Mouse (Mus musculus): Measurements from ENCODE around the gene Mast4. TPM values are rescaled to one million over a fixed set of nuclear protein-coding genes. Genes with fewer than 3 reads are reported as not detected.

The Mast4 gene
- polyA plus RNA-seq, 1 experiment from 2014 or later: 10.1 TPM

DNA sequence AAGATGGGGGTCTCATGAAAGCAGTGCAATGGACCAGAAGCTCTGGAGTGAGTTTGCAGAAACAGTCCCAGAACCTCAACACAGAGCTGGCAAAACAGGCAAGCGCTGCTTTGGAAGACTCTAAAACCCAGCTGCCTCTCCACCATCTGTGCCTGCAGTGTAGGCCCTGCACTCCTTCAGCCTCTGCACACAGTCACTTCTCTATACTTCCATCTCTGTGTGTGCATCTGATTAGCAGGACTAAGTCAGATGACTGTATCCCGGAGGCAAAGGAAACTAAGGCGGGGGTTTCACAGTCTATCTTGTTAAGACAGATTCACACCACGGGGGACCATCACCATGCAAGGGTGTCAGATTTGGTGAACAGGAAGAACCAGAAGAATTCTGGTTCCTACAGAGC lies 6.7 kb upstream of the Mast4 start:
- no peak for ATAC-seq (replicated peaks; ENCODE audit: low FRiP score)
- no peaks in the 10 kb centered on the region for H3K4me1 ChIP-seq (replicated peaks; ENCODE audit: control insufficient read depth, insufficient read depth, low read length)
- WGBS: 71% methylated on average over 4 of the region's 4 CpGs
- H3K4me3 ChIP-seq (ENCODE audit: low read depth, low read length): no peak overlapping the region
- peaks cover 5% of the 10 kb centered on the region for H3K27me3 ChIP-seq (replicated peaks; ENCODE audit: control insufficient read depth, insufficient read depth, low read length)
- H3K9me3 ChIP-seq (ENCODE audit: control insufficient read depth, low read length): no peaks in the 10 kb centered on the region
- no peak overlapping the region for H3K27ac ChIP-seq (ENCODE audit: low read depth, low read length)
- no peak for DNase-seq (ENCODE audit: low spot score)
- no peaks in the 10 kb centered on the region for H3K36me3 ChIP-seq (ENCODE audit: control insufficient read depth, insufficient read depth, low read length)
- no peak overlapping the region for H3K4me2 ChIP-seq
- H3K9ac ChIP-seq (ENCODE audit: low read depth, low read length): no peak overlapping the region

DNA sequence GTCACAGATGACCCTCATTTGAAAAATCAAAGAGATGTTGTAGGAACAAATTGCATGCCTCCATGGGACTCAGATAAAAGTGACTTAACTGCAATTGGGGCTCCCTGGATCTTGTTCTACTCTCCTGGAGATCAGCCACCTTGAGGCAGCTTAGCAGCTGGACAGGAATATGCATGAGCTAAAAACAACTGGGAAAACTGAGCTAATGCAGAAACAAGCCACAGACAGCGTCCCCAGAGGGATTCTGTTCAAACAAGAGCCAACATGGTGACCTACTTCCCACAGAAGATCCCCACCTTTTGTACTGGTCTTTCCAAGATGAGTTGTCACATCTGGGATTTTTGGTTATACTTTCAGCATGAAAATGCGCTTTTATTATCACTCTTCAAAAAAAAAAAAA lies 4.3 kb upstream of the Mast4 start:
- ATAC-seq (replicated peaks; ENCODE audit: low FRiP score): no peak
- Histone ChIP-seq H3K9me3 (ENCODE audit: control insufficient read depth, low read length) (no peaks in the 10 kb centered on the region), H3K4me3 (ENCODE audit: low read depth, low read length) (no peak overlapping the region), H3K4me2 (no peak overlapping the region), H3K27ac (ENCODE audit: low read depth, low read length) (no peak overlapping the region), H3K4me1 (replicated peaks; ENCODE audit: control insufficient read depth, insufficient read depth, low read length) (no peaks in the 10 kb centered on the region), H3K9ac (ENCODE audit: low read depth, low read length) (no peak overlapping the region), H3K27me3 (replicated peaks; ENCODE audit: control insufficient read depth, insufficient read depth, low read length) (peaks cover 29% of the 10 kb centered on the region), H3K36me3 (ENCODE audit: control insufficient read depth, insufficient read depth, low read length) (no peaks in the 10 kb centered on the region)
- no peak for DNase-seq (ENCODE audit: low spot score)
- WGBS: 82% methylated on average over 2 of the region's 2 CpGs

DNA sequence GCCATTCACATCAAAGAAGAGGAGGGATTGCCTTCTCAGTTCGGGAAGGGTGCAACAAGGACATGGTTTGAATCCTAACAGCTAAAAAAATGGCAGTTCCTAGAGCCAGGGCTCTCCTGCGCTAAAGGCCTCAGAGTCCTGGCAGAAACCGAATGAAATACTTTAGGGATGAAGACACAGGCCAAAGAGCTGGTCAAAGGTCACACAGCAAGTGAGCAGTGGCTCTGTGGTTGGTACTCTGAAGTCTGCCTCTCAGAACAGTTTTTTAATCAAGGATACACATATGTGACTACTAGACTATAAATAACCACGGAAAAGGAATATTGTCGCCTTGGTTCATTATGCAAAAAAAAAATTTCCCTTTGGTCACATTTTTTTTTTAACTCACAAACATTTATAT lies 1.9 kb upstream of the Mast4 start:
- Histone ChIP-seq H3K27me3 (replicated peaks; ENCODE audit: control insufficient read depth, insufficient read depth, low read length) (peaks cover 51% of the 10 kb centered on the region), H3K4me2 (no peak overlapping the region), H3K36me3 (ENCODE audit: control insufficient read depth, insufficient read depth, low read length) (no peaks in the 10 kb centered on the region), H3K4me3 (ENCODE audit: low read depth, low read length) (no peak overlapping the region), H3K9ac (ENCODE audit: low read depth, low read length) (no peak overlapping the region), H3K4me1 (replicated peaks; ENCODE audit: control insufficient read depth, insufficient read depth, low read length) (no peaks in the 10 kb centered on the region), H3K9me3 (ENCODE audit: control insufficient read depth, low read length) (no peaks in the 10 kb centered on the region), H3K27ac (ENCODE audit: low read depth, low read length) (no peak overlapping the region)
- 39% methylated on average over 5 of the region's 5 CpGs for WGBS
- ATAC-seq (replicated peaks; ENCODE audit: low FRiP score): no peak
- DNase-seq (ENCODE audit: low spot score): no peak

DNA sequence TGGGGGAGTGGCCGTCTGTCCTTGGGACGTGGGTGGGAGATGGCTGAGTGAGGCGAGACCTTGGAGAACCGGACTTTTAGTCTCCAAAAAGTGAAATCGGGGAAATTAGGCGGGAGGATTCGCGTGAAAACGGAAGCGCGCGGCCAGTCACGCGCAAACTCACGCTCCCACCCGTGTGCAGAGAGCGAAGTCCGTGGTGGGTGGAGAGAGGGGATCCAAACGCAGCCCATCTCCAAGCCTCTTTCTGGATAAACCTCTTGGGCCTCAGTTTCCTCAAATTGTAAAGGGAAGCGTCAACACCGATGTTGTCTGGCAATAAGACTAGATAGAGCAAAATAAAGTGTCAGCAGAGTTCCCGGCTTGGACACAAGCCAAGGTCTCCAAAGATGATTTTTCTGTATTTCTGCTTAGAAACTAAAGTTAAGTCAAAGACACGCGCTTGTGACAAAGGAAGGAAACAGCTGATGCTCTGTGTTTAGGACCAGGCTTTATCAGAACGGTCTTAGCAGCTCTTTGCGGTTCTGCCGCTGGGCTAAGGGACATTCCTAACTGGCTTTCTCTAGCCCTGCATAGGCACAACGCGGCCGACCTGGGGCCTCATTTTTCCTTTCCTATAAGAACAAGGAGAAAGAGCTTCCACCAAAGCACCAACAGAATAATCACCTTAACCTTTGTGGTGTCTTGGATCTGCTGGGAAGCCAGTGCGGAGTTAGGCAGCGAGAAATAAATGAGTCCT lies 594 bp upstream of the Mast4 start:
- WGBS: 1% methylated on average over 32 of the region's 32 CpGs
- no peaks in the 10 kb centered on the region for H3K4me1 ChIP-seq (replicated peaks; ENCODE audit: control insufficient read depth, insufficient read depth, low read length)
- H3K9ac ChIP-seq (ENCODE audit: low read depth, low read length): peak overlapping the region; percentile 34
- DNase-seq (ENCODE audit: low spot score) (no peak), ATAC-seq (replicated peaks; ENCODE audit: low FRiP score) (peak; percentile 15; the same call in 1 of the 2 replicates)
- H3K9me3 ChIP-seq (ENCODE audit: control insufficient read depth, low read length): no peaks in the 10 kb centered on the region
- H3K4me2 ChIP-seq: peak overlapping the region; percentile 88
- H3K27ac ChIP-seq (ENCODE audit: low read depth, low read length): no peak overlapping the region
- peak overlapping the region; percentile 65 for H3K4me3 ChIP-seq (ENCODE audit: low read depth, low read length)
- peaks cover 54% of the 10 kb centered on the region for H3K27me3 ChIP-seq (replicated peaks; ENCODE audit: control insufficient read depth, insufficient read depth, low read length)
- H3K36me3 ChIP-seq (ENCODE audit: control insufficient read depth, insufficient read depth, low read length): no peaks in the 10 kb centered on the region

DNA sequence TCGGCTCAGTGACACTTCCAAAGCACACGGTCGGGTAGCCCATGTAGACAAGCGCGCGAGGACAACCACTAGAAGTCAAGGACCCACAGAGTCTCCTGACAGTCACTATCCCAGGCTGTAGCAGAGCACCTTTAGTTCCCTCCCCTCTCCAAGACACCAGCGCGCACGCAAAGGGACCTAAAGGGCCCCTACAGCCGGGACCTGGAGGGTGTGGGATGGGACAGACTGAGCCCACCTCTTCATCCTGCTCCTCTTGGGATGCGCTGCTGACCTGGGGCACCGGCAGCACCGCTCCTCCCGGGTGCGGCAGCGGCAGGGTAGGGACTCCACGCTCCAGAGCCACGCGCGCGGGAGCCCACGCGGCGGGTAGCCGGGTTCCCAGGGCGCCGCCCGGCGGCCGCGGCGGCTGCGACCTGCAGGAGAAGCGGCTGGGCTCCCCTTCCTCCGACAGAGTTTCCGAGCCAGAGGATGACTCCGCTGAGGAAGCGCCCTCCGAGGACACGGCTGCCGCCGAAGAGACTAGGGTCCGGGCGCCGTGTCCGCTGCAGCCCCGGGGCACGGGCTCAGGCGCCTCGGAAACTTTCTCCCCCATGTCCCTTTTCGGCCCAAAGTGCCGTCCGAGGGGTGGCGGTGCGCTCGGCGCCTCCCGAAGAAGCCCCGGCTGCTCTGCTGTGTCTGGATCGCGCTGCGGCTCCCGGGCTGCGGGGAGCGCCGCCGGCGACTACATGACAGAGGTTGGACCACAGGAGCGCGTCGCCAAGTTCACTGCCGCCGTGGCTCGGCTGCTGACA lies 501 bp downstream of the Mast4 start:
- peaks cover 54% of the 10 kb centered on the region for H3K27me3 ChIP-seq (replicated peaks; ENCODE audit: control insufficient read depth, insufficient read depth, low read length)
- H3K36me3 ChIP-seq (ENCODE audit: control insufficient read depth, insufficient read depth, low read length): no peaks in the 10 kb centered on the region
- DNase-seq (ENCODE audit: low spot score): no peak
- H3K4me3 ChIP-seq (ENCODE audit: low read depth, low read length): peak overlapping the region; percentile 65
- no peaks in the 10 kb centered on the region for H3K9me3 ChIP-seq (ENCODE audit: control insufficient read depth, low read length)
- peak overlapping the region; percentile 34 for H3K9ac ChIP-seq (ENCODE audit: low read depth, low read length)
- H3K4me1 ChIP-seq (replicated peaks; ENCODE audit: control insufficient read depth, insufficient read depth, low read length): no peaks in the 10 kb centered on the region
- no peak overlapping the region for H3K27ac ChIP-seq (ENCODE audit: low read depth, low read length)
- peak overlapping the region; percentile 88 for H3K4me2 ChIP-seq
- peak; percentile 51 for ATAC-seq (replicated peaks; ENCODE audit: low FRiP score)
- under 1% methylated on average over 70 of the region's 74 CpGs for WGBS

DNA sequence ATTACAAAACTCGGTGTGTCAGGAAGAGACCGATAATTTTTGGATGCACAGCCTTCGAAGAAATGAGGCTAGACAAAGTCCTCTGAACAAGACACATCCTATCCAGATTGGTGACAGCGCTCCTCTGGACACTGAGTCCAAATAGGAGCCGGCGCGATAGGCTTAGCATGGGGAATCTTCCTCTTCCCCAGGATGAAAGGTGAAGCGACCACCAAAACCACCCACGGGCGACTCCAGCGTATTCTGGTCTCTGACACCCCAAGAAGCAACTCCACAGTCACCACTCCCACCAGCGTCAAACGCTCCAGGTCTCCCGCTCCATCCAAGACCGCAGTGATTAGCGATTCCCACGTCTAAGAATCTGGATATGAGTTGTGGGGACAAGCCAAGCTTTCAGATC lies 1.1 kb downstream of the Mast4 start:
- Histone ChIP-seq H3K4me3 (ENCODE audit: low read depth, low read length) (peak overlapping the region; percentile 65), H3K4me1 (replicated peaks; ENCODE audit: control insufficient read depth, insufficient read depth, low read length) (no peaks in the 10 kb centered on the region), H3K36me3 (ENCODE audit: control insufficient read depth, insufficient read depth, low read length) (no peaks in the 10 kb centered on the region), H3K27me3 (replicated peaks; ENCODE audit: control insufficient read depth, insufficient read depth, low read length) (peaks cover 54% of the 10 kb centered on the region), H3K4me2 (peak overlapping the region; percentile 88), H3K27ac (ENCODE audit: low read depth, low read length) (no peak overlapping the region), H3K9me3 (ENCODE audit: control insufficient read depth, low read length) (no peaks in the 10 kb centered on the region), H3K9ac (ENCODE audit: low read depth, low read length) (no peak overlapping the region)
- DNase-seq (ENCODE audit: low spot score): no peak
- ATAC-seq (replicated peaks; ENCODE audit: low FRiP score): no peak
- WGBS: 3% methylated on average over 17 of the region's 17 CpGs

DNA sequence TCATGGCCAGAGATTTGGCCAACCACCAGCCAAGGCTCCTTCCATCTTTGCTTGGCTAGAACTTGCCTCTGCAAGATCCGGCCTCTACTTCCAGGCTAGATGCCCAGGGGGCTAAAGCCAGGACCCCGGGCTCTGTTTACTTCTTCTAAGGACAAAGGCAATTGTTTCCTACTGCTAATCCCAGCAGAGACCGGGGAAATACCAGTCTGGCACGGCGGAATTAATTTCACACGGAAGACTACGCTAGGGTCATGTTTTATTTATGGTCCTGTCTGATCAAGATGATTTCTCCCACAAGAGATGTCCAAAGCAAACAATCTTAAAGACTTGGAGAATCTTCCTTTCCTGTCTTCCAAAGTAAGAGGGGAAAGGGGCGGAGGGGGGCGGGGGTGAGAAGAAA lies 1.6 kb downstream of the Mast4 start:
- Histone ChIP-seq H3K27me3 (replicated peaks; ENCODE audit: control insufficient read depth, insufficient read depth, low read length) (peaks cover 54% of the 10 kb centered on the region), H3K27ac (ENCODE audit: low read depth, low read length) (no peak overlapping the region), H3K36me3 (ENCODE audit: control insufficient read depth, insufficient read depth, low read length) (no peaks in the 10 kb centered on the region), H3K4me1 (replicated peaks; ENCODE audit: control insufficient read depth, insufficient read depth, low read length) (no peaks in the 10 kb centered on the region), H3K9ac (ENCODE audit: low read depth, low read length) (no peak overlapping the region), H3K4me2 (peak overlapping the region; percentile 88), H3K9me3 (ENCODE audit: control insufficient read depth, low read length) (no peaks in the 10 kb centered on the region), H3K4me3 (ENCODE audit: low read depth, low read length) (no peak overlapping the region)
- 11% methylated on average over 9 of the region's 9 CpGs for WGBS
- ATAC-seq (replicated peaks; ENCODE audit: low FRiP score) (no peak), DNase-seq (ENCODE audit: low spot score) (no peak)

DNA sequence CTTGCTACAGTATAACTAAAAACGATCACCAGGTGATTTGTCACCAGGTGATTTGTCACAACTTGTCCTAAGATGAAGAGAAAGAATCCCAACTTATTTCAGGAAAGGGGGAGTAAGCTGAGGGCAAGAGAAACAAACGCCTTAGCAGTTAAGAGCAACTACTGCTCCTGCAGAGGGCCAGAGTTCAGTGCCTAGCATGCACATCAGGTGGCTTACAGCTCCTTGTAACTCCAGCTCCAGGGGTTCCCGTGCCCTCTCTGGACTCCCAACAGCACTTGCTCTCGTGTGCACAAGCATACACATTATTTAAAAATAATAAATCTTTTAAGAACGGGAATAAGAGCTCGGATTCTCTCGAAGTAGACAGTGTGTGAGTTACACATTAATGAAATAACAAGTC lies 3.2 kb downstream of the Mast4 start:
- Histone ChIP-seq H3K9ac (ENCODE audit: low read depth, low read length) (no peak overlapping the region), H3K27ac (ENCODE audit: low read depth, low read length) (no peak overlapping the region), H3K4me1 (replicated peaks; ENCODE audit: control insufficient read depth, insufficient read depth, low read length) (no peaks in the 10 kb centered on the region), H3K4me3 (ENCODE audit: low read depth, low read length) (no peak overlapping the region), H3K4me2 (no peak overlapping the region), H3K36me3 (ENCODE audit: control insufficient read depth, insufficient read depth, low read length) (no peaks in the 10 kb centered on the region), H3K27me3 (replicated peaks; ENCODE audit: control insufficient read depth, insufficient read depth, low read length) (peaks cover 50% of the 10 kb centered on the region), H3K9me3 (ENCODE audit: control insufficient read depth, low read length) (no peaks in the 10 kb centered on the region)
- DNase-seq (ENCODE audit: low spot score): no peak
- WGBS: 64% methylated on average over 7 of the region's 7 CpGs
- no peak for ATAC-seq (replicated peaks; ENCODE audit: low FRiP score)

DNA sequence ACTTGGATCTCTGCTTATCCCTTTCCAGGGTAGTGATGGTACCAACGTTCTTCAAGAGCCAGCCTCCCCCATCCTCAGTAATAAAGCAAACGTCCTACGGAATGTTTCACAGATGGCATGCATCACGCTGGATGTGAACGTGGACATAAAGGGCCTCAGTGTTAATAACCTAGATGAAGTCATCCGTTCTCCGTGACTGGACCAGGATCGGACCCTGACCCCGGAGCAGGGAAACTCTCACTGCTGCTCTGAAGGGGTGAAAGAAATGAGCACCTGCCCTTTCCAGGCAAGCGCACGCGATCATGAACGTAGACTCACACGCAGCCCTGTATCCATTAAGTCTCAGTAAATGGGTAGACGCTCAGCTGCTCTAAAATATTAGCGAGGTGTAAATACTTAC lies 6.0 kb downstream of the Mast4 start:
- H3K9ac ChIP-seq (ENCODE audit: low read depth, low read length): no peak overlapping the region
- H3K9me3 ChIP-seq (ENCODE audit: control insufficient read depth, low read length): no peaks in the 10 kb centered on the region
- WGBS: 82% methylated on average over 16 of the region's 16 CpGs
- H3K27me3 ChIP-seq (replicated peaks; ENCODE audit: control insufficient read depth, insufficient read depth, low read length): peaks cover 22% of the 10 kb centered on the region
- H3K4me3 ChIP-seq (ENCODE audit: low read depth, low read length): no peak overlapping the region
- H3K4me2 ChIP-seq: no peak overlapping the region
- ATAC-seq (replicated peaks; ENCODE audit: low FRiP score) (no peak), DNase-seq (ENCODE audit: low spot score) (no peak)
- H3K4me1 ChIP-seq (replicated peaks; ENCODE audit: control insufficient read depth, insufficient read depth, low read length): no peaks in the 10 kb centered on the region
- H3K27ac ChIP-seq (ENCODE audit: low read depth, low read length): no peak overlapping the region
- H3K36me3 ChIP-seq (ENCODE audit: control insufficient read depth, insufficient read depth, low read length): no peaks in the 10 kb centered on the region

Measured in liver, embryonic 11.5 days (tissue).